Mouse (Mus musculus) kidney, adult 2 months (tissue): ENCODE data around the gene Scmh1.

Source experiments
- CTCF ChIP-seq: fragments of 200-500 bp; conservative IDR thresholded peaks from 2 replicates; pipeline ENCODE4 v1.5.1; 2011; ENCODE audit warnings: low read depth, mild to moderate bottlenecking, control low read depth, low read length, moderate library complexity, mixed read lengths; ENCODE audit not compliant: insufficient read depth, insufficient read length
- POLR2A ChIP-seq: fragments of 200-500 bp; IDR thresholded peaks from one replicate; pipeline ENCODE4 v1.6.1; 2011; ENCODE audit warnings: low read depth, low read length, control low read depth

DNA sequence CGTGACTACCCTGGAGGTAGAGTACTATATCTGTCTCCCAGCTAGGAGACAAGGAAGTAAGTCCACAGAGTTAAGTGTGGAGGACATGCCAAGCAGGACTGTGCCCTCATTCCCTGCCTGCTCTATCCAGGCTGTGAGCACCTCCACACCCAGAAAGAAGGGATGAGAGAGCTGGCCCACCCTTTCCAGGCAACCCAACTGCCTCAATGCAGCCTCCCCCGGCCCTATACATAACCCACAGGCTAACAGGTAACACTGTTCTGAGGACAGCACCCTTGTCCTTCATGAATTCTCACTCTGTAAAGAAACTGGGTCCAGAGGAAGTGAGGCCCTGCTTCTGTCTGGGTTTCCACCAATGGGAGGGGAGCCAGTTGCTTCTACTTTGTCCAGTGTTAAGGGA, 19.6 kb upstream of the Scmh1 start:
- TF ChIP-seq CTCF: no peak
- no peak for TF ChIP-seq POLR2A
